Mouse (Mus musculus): ENCODE data around the gene Methig1.

Gene Methig1

DNA sequence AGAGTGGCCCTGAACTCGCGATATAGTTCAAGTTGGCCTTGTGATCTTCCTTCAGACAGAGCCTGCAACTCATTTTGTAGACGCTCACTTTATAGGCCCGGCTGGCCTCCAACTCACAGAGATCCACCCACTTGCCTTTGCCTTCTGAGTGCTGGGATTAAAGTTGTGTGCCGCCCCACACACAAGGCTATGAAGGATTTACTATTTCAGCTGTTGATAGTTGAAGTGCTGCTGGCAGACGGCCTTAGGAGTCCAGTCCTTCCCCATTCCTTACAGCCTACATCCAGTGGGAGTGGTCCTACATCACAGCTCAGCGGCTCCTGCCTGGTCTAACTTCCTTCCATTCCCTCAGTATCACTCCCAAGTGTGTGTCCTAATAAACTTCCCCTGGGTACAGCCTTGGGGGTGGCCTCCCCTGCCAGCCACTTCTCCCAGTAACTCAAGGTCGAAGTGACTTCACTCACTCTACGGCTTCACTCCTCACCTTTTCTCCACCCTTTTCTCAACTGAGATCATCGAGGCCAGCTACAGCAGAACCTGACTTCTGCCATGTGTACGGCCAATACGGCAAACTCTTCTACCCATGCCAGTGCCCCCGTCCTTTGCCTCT is 75.5 kb downstream of the Methig1 start:
- no peak for DNase-seq

GRCm38 (mm10) chr15:100429959-100430565 is 77.1 kb downstream of the Methig1 start:
- DNase-seq, result peak; percentile 93

- no peak for DNase-seq
Measured at GRCm38 (mm10) chr15:100433234-100433633, 80.3 kb downstream of the Methig1 start.

Data from heart, adult 11 months (tissue).